Mouse (Mus musculus): Measurements from ENCODE around the gene Plxna2. TPM values are rescaled to one million over a fixed set of nuclear protein-coding genes. Genes with fewer than 3 reads are reported as not detected.

The Plxna2 gene
- polyA plus RNA-seq, 1 experiment: not detected

- Histone ChIP-seq H3K4me1 (ENCODE audit: control insufficient read depth, insufficient read depth, low read length) (peaks cover 3% of the 10 kb centered on the region; the same call in 1 of the 2 replicates), H3K4me3 (ENCODE audit: insufficient read depth, low read depth, low read length) (no peak overlapping the region), H3K27ac (ENCODE audit: insufficient read depth, low read depth, low read length) (no peak overlapping the region)
- no peak for TF ChIP-seq CTCF (IDR thresholded peaks at IDR 0.05; ENCODE audit: insufficient read depth, low read depth, low read length)
- TF ChIP-seq POLR2A (IDR thresholded peaks at IDR 0.05; ENCODE audit: insufficient read depth, low read depth, low read length): no peak
Measured at GRCm38 (mm10) chr1:194775656-194776374, 157.8 kb downstream of the Plxna2 start.

DNA sequence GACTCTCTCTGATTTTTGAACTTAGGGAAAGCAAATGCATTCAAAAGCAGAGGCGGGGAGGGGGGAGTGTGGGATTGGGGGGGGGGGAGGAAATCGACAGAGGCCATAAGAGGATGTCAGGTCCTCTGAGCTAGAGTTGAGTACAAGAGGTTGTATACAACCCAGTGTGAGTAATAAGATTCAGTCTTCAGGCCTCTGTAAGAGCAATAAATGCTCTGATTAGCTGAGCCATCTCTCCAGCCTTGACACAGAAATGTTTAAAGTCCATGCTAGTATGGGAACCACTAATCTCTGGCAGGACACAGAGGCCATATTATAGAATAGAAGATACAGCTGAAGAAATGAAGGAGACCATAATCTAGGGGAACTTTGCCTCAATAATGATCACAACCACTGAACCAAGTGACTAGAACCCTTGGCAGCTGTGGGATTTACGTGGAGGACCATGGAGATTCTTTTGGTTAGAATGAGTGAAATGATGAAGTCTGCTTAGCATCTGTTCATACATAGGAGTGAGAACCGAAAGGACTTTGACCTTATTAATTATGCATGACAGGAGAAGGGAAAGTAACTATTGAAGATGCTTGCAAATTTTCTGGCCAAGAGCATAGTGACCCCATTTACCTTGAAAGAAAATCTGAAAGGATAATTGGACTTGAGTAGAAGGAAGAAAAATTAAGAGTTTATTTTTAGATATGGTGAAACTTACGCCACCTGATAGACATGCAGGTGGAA, 158.7 kb downstream of the Plxna2 start:
- H3K27ac ChIP-seq (ENCODE audit: insufficient read depth, low read depth, low read length): no peak overlapping the region
- 87% methylated on average over 5 of the region's 5 CpGs for WGBS
- H3K4me1 ChIP-seq (ENCODE audit: control insufficient read depth, insufficient read depth, low read length): peaks cover 3% of the 10 kb centered on the region; the same call in 1 of the 2 replicates
- H3K4me3 ChIP-seq (ENCODE audit: insufficient read depth, low read depth, low read length): no peak overlapping the region
- TF ChIP-seq CTCF (IDR thresholded peaks at IDR 0.05; ENCODE audit: insufficient read depth, low read depth, low read length): no peak
- no peak for TF ChIP-seq POLR2A (IDR thresholded peaks at IDR 0.05; ENCODE audit: insufficient read depth, low read depth, low read length)

DNA sequence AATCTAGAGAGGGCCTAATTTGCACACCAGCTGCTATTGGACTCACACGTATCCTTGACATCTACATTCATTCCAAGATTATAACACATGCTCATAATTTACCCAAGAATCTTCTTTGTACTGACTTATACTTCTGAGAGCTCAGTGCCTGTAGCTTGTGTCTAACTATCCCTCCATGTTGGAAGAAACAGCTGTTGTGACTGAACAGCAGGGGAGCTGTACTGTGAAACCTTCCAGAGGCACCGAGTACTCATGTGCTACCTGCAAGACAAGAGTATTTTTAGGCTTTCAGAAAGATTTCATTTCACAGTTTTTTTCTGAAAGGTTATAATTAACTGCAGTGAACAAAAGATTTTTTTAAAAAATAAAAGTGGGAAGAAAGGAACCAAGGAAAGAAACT, 159.6 kb downstream of the Plxna2 start:
- 73% methylated on average over 2 of the region's 2 CpGs for WGBS
- peaks cover 3% of the 10 kb centered on the region; the same call in 1 of the 2 replicates for H3K4me1 ChIP-seq (ENCODE audit: control insufficient read depth, insufficient read depth, low read length)
- H3K4me3 ChIP-seq (ENCODE audit: insufficient read depth, low read depth, low read length): no peak overlapping the region
- H3K27ac ChIP-seq (ENCODE audit: insufficient read depth, low read depth, low read length): no peak overlapping the region
- no peak for TF ChIP-seq CTCF (IDR thresholded peaks at IDR 0.05; ENCODE audit: insufficient read depth, low read depth, low read length)
- TF ChIP-seq POLR2A (IDR thresholded peaks at IDR 0.05; ENCODE audit: insufficient read depth, low read depth, low read length): no peak

GRCm38 (mm10) chr1:194780392-194780791, 162.4 kb downstream of the Plxna2 start:
- 89% methylated on average over 3 of the region's 3 CpGs for WGBS
- no peak overlapping the region for H3K27ac ChIP-seq (ENCODE audit: insufficient read depth, low read depth, low read length)
- TF ChIP-seq CTCF (IDR thresholded peaks at IDR 0.05; ENCODE audit: insufficient read depth, low read depth, low read length): no peak
- no peak for TF ChIP-seq POLR2A (IDR thresholded peaks at IDR 0.05; ENCODE audit: insufficient read depth, low read depth, low read length)
- H3K4me3 ChIP-seq (ENCODE audit: insufficient read depth, low read depth, low read length): no peak overlapping the region
- no peaks in the 10 kb centered on the region for H3K4me1 ChIP-seq (ENCODE audit: control insufficient read depth, insufficient read depth, low read length)

- no peak overlapping the region for H3K27ac ChIP-seq (ENCODE audit: insufficient read depth, low read depth, low read length)
- H3K4me1 ChIP-seq (ENCODE audit: control insufficient read depth, insufficient read depth, low read length): no peaks in the 10 kb centered on the region
- 60% methylated on average over 5 of the region's 5 CpGs for WGBS
- no peak overlapping the region for H3K4me3 ChIP-seq (ENCODE audit: insufficient read depth, low read depth, low read length)
- TF ChIP-seq POLR2A (IDR thresholded peaks at IDR 0.05; ENCODE audit: insufficient read depth, low read depth, low read length): no peak
- no peak for TF ChIP-seq CTCF (IDR thresholded peaks at IDR 0.05; ENCODE audit: insufficient read depth, low read depth, low read length)
Measured at GRCm38 (mm10) chr1:194780794-194781390, 162.9 kb downstream of the Plxna2 start.

- Histone ChIP-seq H3K27ac (ENCODE audit: insufficient read depth, low read depth, low read length) (no peak overlapping the region), H3K4me3 (ENCODE audit: insufficient read depth, low read depth, low read length) (no peak overlapping the region), H3K4me1 (ENCODE audit: control insufficient read depth, insufficient read depth, low read length) (no peaks in the 10 kb centered on the region)
- WGBS: 75% methylated on average over 1 of the region's 1 CpGs
- TF ChIP-seq POLR2A (IDR thresholded peaks at IDR 0.05; ENCODE audit: insufficient read depth, low read depth, low read length) (no peak), CTCF (IDR thresholded peaks at IDR 0.05; ENCODE audit: insufficient read depth, low read depth, low read length) (no peak)
Measured at GRCm38 (mm10) chr1:194781556-194781955, 163.5 kb downstream of the Plxna2 start.

- WGBS: 81% methylated on average over 3 of the region's 3 CpGs
- Histone ChIP-seq H3K4me1 (ENCODE audit: control insufficient read depth, insufficient read depth, low read length) (no peaks in the 10 kb centered on the region), H3K27ac (ENCODE audit: insufficient read depth, low read depth, low read length) (no peak overlapping the region), H3K4me3 (ENCODE audit: insufficient read depth, low read depth, low read length) (no peak overlapping the region)
- TF ChIP-seq CTCF (IDR thresholded peaks at IDR 0.05; ENCODE audit: insufficient read depth, low read depth, low read length): no peak
- no peak for TF ChIP-seq POLR2A (IDR thresholded peaks at IDR 0.05; ENCODE audit: insufficient read depth, low read depth, low read length)
Measured at GRCm38 (mm10) chr1:194782325-194782724, 164.3 kb downstream of the Plxna2 start.

DNA sequence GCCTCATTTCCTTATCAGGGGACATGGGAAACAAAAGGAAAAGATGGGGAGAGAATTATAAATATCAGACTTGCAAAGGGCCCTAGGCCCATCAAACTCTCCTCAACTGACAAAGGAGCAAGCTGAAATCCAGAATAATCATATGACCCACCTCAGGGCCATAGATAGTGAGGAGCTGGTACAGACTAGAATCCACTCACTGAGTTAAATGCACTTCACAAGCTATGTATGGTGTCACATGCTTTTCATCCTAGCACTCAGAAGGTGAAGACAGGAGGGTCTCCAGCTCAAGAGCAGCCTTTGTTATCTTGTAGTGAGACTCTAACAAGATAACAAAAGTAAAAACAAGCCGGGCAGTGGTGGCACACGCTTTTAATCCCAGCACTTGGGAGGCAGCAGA, 169.6 kb downstream of the Plxna2 start:
- H3K4me1 ChIP-seq (ENCODE audit: control insufficient read depth, insufficient read depth, low read length): no peaks in the 10 kb centered on the region
- 95% methylated on average over 2 of the region's 2 CpGs for WGBS
- H3K27ac ChIP-seq (ENCODE audit: insufficient read depth, low read depth, low read length): no peak overlapping the region
- H3K4me3 ChIP-seq (ENCODE audit: insufficient read depth, low read depth, low read length): no peak overlapping the region
- TF ChIP-seq CTCF (IDR thresholded peaks at IDR 0.05; ENCODE audit: insufficient read depth, low read depth, low read length): no peak

All from olfactory bulb, adult 2 months (tissue).